Mouse (Mus musculus): ENCODE measurements at regions not wholly inside any gene's neighbourhood (a gene's known extent, or its start where the extent isn't known, plus 50 kb on each side); places are given as distances from the start of the nearest gene placed in this dataset.

GRCm38 (mm10) chr15:43364496-43364895 is 3230.3 kb downstream of the 9330182O14Rik start:
- H3K27me3 ChIP-seq (replicated peaks; ENCODE audit: control insufficient read depth, insufficient read depth, low read length): no peaks in the 10 kb centered on the region
- H3K9ac ChIP-seq (ENCODE audit: low read length): no peak overlapping the region
- H3K27ac ChIP-seq (ENCODE audit: low read depth, low read length): no peak overlapping the region
- no peaks in the 10 kb centered on the region for H3K4me1 ChIP-seq (ENCODE audit: control insufficient read depth, insufficient read depth, low read length)
- no peaks in the 10 kb centered on the region for H3K36me3 ChIP-seq (ENCODE audit: control insufficient read depth, insufficient read depth, low read length)
- no peak overlapping the region for H3K4me3 ChIP-seq (ENCODE audit: low read depth, low read length)
- no peak overlapping the region for H3K4me2 ChIP-seq (ENCODE audit: low read length)
- H3K9me3 ChIP-seq (replicated peaks; ENCODE audit: control insufficient read depth, low read length): no peaks in the 10 kb centered on the region
- DNase-seq (ENCODE audit: low spot score) (peak; percentile 17), ATAC-seq (no peak)
- WGBS: 78% methylated on average over 4 of the region's 4 CpGs

DNA sequence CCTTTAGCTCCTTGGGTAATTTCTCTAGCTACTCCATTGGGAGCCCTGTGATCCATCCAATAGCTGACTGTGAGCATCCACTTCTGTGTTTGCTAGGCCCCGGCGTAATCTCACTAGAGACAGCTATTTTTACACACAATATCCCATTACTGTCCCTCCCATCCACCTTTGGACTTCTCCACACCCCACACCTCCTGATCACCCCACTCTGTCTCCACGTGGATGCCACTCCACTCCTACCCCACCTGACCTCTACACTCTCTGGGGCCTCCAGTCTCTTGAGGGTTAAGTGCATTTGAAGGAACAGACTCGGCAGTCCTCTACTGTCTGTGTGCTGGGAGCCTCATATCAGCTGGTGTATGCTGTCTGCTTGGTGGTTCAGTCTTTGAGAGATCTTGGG is 3238.9 kb downstream of the 9330182O14Rik start:
- DNase-seq (ENCODE audit: low spot score) (no peak), ATAC-seq (no peak)
- Histone ChIP-seq H3K4me1 (ENCODE audit: control insufficient read depth, insufficient read depth, low read length) (no peaks in the 10 kb centered on the region), H3K9me3 (replicated peaks; ENCODE audit: control insufficient read depth, low read length) (no peaks in the 10 kb centered on the region), H3K4me3 (ENCODE audit: low read depth, low read length) (no peak overlapping the region), H3K27ac (ENCODE audit: low read depth, low read length) (no peak overlapping the region), H3K4me2 (ENCODE audit: low read length) (no peak overlapping the region), H3K36me3 (ENCODE audit: control insufficient read depth, insufficient read depth, low read length) (no peaks in the 10 kb centered on the region), H3K9ac (ENCODE audit: low read length) (no peak overlapping the region), H3K27me3 (replicated peaks; ENCODE audit: control insufficient read depth, insufficient read depth, low read length) (no peaks in the 10 kb centered on the region)
- WGBS: 69% methylated on average over 4 of the region's 4 CpGs

- H3K4me1 ChIP-seq (ENCODE audit: control insufficient read depth, insufficient read depth, low read length): no peaks in the 10 kb centered on the region
- H3K4me3 ChIP-seq (ENCODE audit: low read depth, low read length): no peak overlapping the region
- H3K36me3 ChIP-seq (ENCODE audit: control insufficient read depth, insufficient read depth, low read length): no peaks in the 10 kb centered on the region
- 95% methylated on average over 1 of the region's 1 CpGs for WGBS
- DNase-seq (ENCODE audit: low spot score) (no peak), ATAC-seq (no peak)
- H3K4me2 ChIP-seq (ENCODE audit: low read length): no peak overlapping the region
- no peaks in the 10 kb centered on the region for H3K9me3 ChIP-seq (replicated peaks; ENCODE audit: control insufficient read depth, low read length)
- no peaks in the 10 kb centered on the region for H3K27me3 ChIP-seq (replicated peaks; ENCODE audit: control insufficient read depth, insufficient read depth, low read length)
- no peak overlapping the region for H3K9ac ChIP-seq (ENCODE audit: low read length)
- H3K27ac ChIP-seq (ENCODE audit: low read depth, low read length): no peak overlapping the region
Observed at GRCm38 (mm10) chr15:43382405-43382804, 3248.2 kb downstream of the 9330182O14Rik start.

DNA sequence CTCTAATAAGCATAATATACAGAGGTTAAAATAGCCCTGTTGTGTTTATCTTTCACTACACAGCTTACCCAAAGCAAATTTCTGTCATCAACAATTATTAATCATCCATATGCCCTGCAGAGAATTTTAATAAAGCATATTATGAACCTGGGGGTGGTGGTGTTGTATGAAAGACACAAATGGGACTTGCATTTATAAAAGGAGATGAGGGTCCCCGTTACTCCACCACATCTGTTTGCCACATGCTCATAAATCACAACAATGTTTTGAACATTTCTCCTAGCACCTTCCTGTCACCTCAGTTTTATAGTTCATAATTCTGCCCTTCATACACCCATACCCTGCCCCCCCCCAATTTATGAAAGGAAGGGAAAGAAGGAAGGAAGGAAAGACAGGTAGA is 3265.7 kb downstream of the 9330182O14Rik start:
- Histone ChIP-seq H3K9ac (ENCODE audit: low read length) (no peak overlapping the region), H3K4me3 (ENCODE audit: low read depth, low read length) (no peak overlapping the region), H3K4me1 (ENCODE audit: control insufficient read depth, insufficient read depth, low read length) (no peaks in the 10 kb centered on the region), H3K27me3 (replicated peaks; ENCODE audit: control insufficient read depth, insufficient read depth, low read length) (no peaks in the 10 kb centered on the region), H3K27ac (ENCODE audit: low read depth, low read length) (no peak overlapping the region), H3K9me3 (replicated peaks; ENCODE audit: control insufficient read depth, low read length) (no peaks in the 10 kb centered on the region), H3K4me2 (ENCODE audit: low read length) (no peak overlapping the region), H3K36me3 (ENCODE audit: control insufficient read depth, insufficient read depth, low read length) (no peaks in the 10 kb centered on the region)
- ATAC-seq: no peak
- no peak for DNase-seq (ENCODE audit: low spot score)
- 79% methylated on average over 1 of the region's 1 CpGs for WGBS

GRCm38 (mm10) chr15:43403585-43403984 is 3269.4 kb downstream of the 9330182O14Rik start:
- DNase-seq (ENCODE audit: low spot score) (no peak), ATAC-seq (no peak)
- no peak overlapping the region for H3K4me2 ChIP-seq (ENCODE audit: low read length)
- WGBS: 78% methylated on average over 2 of the region's 2 CpGs
- H3K4me3 ChIP-seq (ENCODE audit: low read depth, low read length): no peak overlapping the region
- no peak overlapping the region for H3K9ac ChIP-seq (ENCODE audit: low read length)
- no peaks in the 10 kb centered on the region for H3K4me1 ChIP-seq (ENCODE audit: control insufficient read depth, insufficient read depth, low read length)
- no peaks in the 10 kb centered on the region for H3K36me3 ChIP-seq (ENCODE audit: control insufficient read depth, insufficient read depth, low read length)
- H3K27me3 ChIP-seq (replicated peaks; ENCODE audit: control insufficient read depth, insufficient read depth, low read length): no peaks in the 10 kb centered on the region
- H3K27ac ChIP-seq (ENCODE audit: low read depth, low read length): no peak overlapping the region
- H3K9me3 ChIP-seq (replicated peaks; ENCODE audit: control insufficient read depth, low read length): no peaks in the 10 kb centered on the region

Data from forebrain, embryonic 14.5 days (tissue).